Mouse (Mus musculus) urinary bladder, postnatal 14 days (tissue): ENCODE results near the gene Npnt.
A peak's percentile ranks its signal among the peaks of the same experiment; 100 is the strongest.

Experiments used
- DNase-seq: peaks from one replicate; pipeline ENCODE4 v3.0.0; 2021; ENCODE audit warnings: low spot score

Npnt gene

GRCm38 (mm10) chr3:132939006-132939405 lies 11.1 kb downstream of the Npnt start:
- no peak for DNase-seq

- DNase-seq, result no peak
These were observed 15.4 kb downstream of the Npnt start for GRCm38 (mm10) chr3:132934649-132935048.

GRCm38 (mm10) chr3:132931526-132931925 lies 18.6 kb downstream of the Npnt start:
- no peak for DNase-seq

GRCm38 (mm10) chr3:132929866-132930265 lies 20.2 kb downstream of the Npnt start:
- no peak for DNase-seq

- DNase-seq, result no peak
These were observed 21.9 kb downstream of the Npnt start for GRCm38 (mm10) chr3:132928186-132928585.

GRCm38 (mm10) chr3:132919798-132920197 lies 30.3 kb downstream of the Npnt start:
- no peak for DNase-seq

GRCm38 (mm10) chr3:132919240-132919639 lies 30.9 kb downstream of the Npnt start:
- DNase-seq, result no peak

GRCm38 (mm10) chr3:132917356-132918090 lies 32.6 kb downstream of the Npnt start:
- DNase-seq, result no peak

- DNase-seq, result peak; percentile 10
These were observed 34.4 kb downstream of the Npnt start for GRCm38 (mm10) chr3:132915661-132916060.

- no peak for DNase-seq
These were observed 37.7 kb downstream of the Npnt start for GRCm38 (mm10) chr3:132912420-132912819.

- DNase-seq, result no peak
These were observed 38.4 kb downstream of the Npnt start for GRCm38 (mm10) chr3:132911716-132912115.

- DNase-seq, result no peak
These were observed 39.4 kb downstream of the Npnt start for GRCm38 (mm10) chr3:132910727-132911126.

GRCm38 (mm10) chr3:132909736-132910135 lies 40.4 kb downstream of the Npnt start:
- DNase-seq, result no peak

GRCm38 (mm10) chr3:132907506-132908203 lies 42.4 kb downstream of the Npnt start:
- no peak for DNase-seq

GRCm38 (mm10) chr3:132905224-132905930 lies 44.7 kb downstream of the Npnt start:
- DNase-seq, result no peak

GRCm38 (mm10) chr3:132903386-132903785 lies 46.7 kb downstream of the Npnt start:
- no peak for DNase-seq

GRCm38 (mm10) chr3:132902921-132903320 lies 47.2 kb downstream of the Npnt start:
- no peak for DNase-seq

- DNase-seq, result no peak
These were observed 47.9 kb downstream of the Npnt start for GRCm38 (mm10) chr3:132902206-132902605.

GRCm38 (mm10) chr3:132897891-132898290 lies 52.2 kb downstream of the Npnt start:
- DNase-seq, result no peak

- DNase-seq, result no peak
These were observed 52.7 kb downstream of the Npnt start for GRCm38 (mm10) chr3:132897390-132897789.

- no peak for DNase-seq
These were observed 56.0 kb downstream of the Npnt start for GRCm38 (mm10) chr3:132894086-132894485.

- DNase-seq, result no peak
These were observed 56.4 kb downstream of the Npnt start for GRCm38 (mm10) chr3:132893676-132894075.

- no peak for DNase-seq
These were observed 57.0 kb downstream of the Npnt start for GRCm38 (mm10) chr3:132893044-132893443.
